Mouse (Mus musculus): ENCODE data around the gene Gm28047. TPM values are rescaled to one million over a fixed set of nuclear protein-coding genes. Genes with fewer than 3 reads are reported as not detected.

The Gm28047 gene
- total and polyA plus RNA-seq, 2 experiments from 2014 or later = 1.1 TPM; not detected in 1

DNA sequence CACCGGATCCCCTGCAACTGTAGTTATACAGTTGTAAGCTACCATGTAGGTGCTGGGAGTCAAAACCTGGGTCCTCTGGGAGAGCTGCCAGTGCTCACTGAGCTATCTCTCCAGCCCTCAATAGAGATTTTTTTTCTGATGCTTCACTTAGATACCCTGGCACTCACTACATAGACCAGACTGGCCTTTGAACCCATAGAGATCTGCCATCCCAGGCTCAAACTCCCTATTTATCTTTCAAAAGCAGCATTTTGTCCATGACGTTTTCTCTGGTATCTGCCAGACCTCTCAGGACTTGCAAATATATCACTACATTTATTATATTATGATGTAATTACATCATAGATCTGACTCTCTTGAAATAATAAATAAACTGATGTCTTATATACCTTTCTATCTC is 46.5 kb downstream of the Gm28047 start:
- H3K27me3 ChIP-seq (ENCODE audit: insufficient read depth, low read length) = no peaks in the 10 kb centered on the region
- WGBS = 92% methylated on average over 2 of the region's 2 CpGs
- DNase-seq (ENCODE audit: low spot score) (no peak), ATAC-seq (no peak)
- no peak overlapping the region for H3K4me3 ChIP-seq (ENCODE audit: low read length)
- H3K9ac ChIP-seq (replicated peaks; ENCODE audit: low read length) = no peak overlapping the region
- H3K36me3 ChIP-seq (ENCODE audit: insufficient read depth, low read length) = no peaks in the 10 kb centered on the region
- H3K4me2 ChIP-seq (ENCODE audit: low read depth, low read length) = no peak overlapping the region
- no peak for TF ChIP-seq CTCF (IDR thresholded peaks at IDR 0.05; ENCODE audit: low read depth)
- no peaks in the 10 kb centered on the region for H3K4me1 ChIP-seq (ENCODE audit: insufficient read depth, low read length)
- H3K9me3 ChIP-seq (ENCODE audit: low read length) = no peaks in the 10 kb centered on the region
- H3K27ac ChIP-seq = no peak overlapping the region

DNA sequence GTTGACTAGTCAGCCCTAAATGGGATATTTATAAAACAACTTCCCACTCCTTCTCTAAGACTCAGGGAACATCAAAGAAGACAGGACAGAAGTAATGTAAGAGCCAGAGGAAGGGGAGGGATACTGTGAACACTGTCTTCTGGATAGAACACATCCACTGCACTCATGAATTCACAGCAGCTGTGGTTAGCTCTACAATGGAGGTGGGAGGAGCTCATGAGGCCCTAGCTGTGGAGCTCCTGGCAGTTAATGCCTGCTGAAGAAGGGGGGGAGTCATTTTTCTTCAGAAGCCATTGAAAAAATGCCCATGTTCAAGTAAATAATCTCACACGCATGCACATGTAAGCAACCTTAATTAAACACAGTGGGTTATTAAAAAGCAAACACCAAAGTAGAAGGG is 47.9 kb downstream of the Gm28047 start:
- Histone ChIP-seq H3K9me3 (ENCODE audit: low read length) (no peaks in the 10 kb centered on the region), H3K36me3 (ENCODE audit: insufficient read depth, low read length) (no peaks in the 10 kb centered on the region), H3K4me1 (ENCODE audit: insufficient read depth, low read length) (no peaks in the 10 kb centered on the region), H3K27me3 (ENCODE audit: insufficient read depth, low read length) (no peaks in the 10 kb centered on the region), H3K9ac (replicated peaks; ENCODE audit: low read length) (no peak overlapping the region), H3K27ac (no peak overlapping the region), H3K4me3 (ENCODE audit: low read length) (no peak overlapping the region), H3K4me2 (ENCODE audit: low read depth, low read length) (no peak overlapping the region)
- ATAC-seq = no peak
- no peak for DNase-seq (ENCODE audit: low spot score)
- WGBS = 69% methylated on average over 1 of the region's 1 CpGs
- TF ChIP-seq CTCF (IDR thresholded peaks at IDR 0.05; ENCODE audit: low read depth) = no peak

DNA sequence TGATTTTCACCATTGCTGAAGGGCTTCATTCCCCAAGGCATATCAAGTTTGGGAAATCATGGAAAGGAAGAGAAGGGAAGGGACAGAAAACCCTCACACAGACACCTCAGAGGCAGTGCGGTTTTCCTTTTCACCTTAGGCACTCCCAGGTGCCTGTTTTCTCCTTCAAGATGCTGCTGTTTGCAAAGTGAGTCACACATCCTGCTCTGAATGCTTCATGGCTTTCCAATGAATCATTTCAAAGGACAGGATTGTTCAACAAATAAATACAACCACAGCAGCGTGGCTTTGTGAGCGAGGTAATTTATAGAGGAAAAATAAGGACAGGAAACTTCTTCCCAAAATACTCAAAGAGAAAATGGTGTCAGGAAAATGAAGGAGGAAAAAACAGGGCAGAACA is 52.8 kb downstream of the Gm28047 start:
- DNase-seq (ENCODE audit: low spot score) (no peak), ATAC-seq (no peak)
- H3K4me2 ChIP-seq (ENCODE audit: low read depth, low read length) = no peak overlapping the region
- H3K36me3 ChIP-seq (ENCODE audit: insufficient read depth, low read length) = 0 out of 2 replicates have a peak, but pooled peaks cover 5% of the 10 kb centered on the region
- H3K9me3 ChIP-seq (ENCODE audit: low read length) = no peaks in the 10 kb centered on the region
- no peak overlapping the region for H3K9ac ChIP-seq (replicated peaks; ENCODE audit: low read length)
- H3K4me1 ChIP-seq (ENCODE audit: insufficient read depth, low read length) = no peaks in the 10 kb centered on the region
- no peaks in the 10 kb centered on the region for H3K27me3 ChIP-seq (ENCODE audit: insufficient read depth, low read length)
- no peak overlapping the region for H3K27ac ChIP-seq
- H3K4me3 ChIP-seq (ENCODE audit: low read length) = no peak overlapping the region
- WGBS = 74% methylated on average over 3 of the region's 3 CpGs
- TF ChIP-seq CTCF (IDR thresholded peaks at IDR 0.05; ENCODE audit: low read depth) = no peak

DNA sequence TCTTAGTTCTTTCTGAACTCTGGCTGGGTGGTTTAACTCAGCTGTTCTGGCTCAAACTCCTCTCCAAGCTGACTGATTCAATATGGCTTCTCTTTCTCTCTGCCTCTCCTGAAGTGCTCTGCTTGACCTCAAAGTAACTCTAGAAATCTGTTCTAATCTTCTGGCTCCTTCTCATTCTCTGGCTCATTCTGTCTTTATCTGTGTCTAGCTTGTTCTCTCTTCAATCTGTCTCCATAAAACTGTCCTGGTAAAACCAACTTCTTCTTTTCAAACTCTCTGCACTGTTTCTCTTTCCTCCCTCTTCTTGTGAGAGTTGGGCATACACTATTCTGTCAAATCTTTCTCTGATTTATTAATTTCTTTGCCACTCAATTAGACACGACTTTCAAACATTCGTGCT is 57.0 kb downstream of the Gm28047 start:
- no peak for ATAC-seq
- no peak overlapping the region for H3K27ac ChIP-seq
- no peak for DNase-seq (ENCODE audit: low spot score)
- H3K9ac ChIP-seq (replicated peaks; ENCODE audit: low read length) = no peak overlapping the region
- no peaks in the 10 kb centered on the region for H3K27me3 ChIP-seq (ENCODE audit: insufficient read depth, low read length)
- H3K4me2 ChIP-seq (ENCODE audit: low read depth, low read length) = no peak overlapping the region
- no peaks in the 10 kb centered on the region for H3K9me3 ChIP-seq (ENCODE audit: low read length)
- H3K4me3 ChIP-seq (ENCODE audit: low read length) = no peak overlapping the region
- no peaks in the 10 kb centered on the region for H3K4me1 ChIP-seq (ENCODE audit: insufficient read depth, low read length)
- WGBS = 84% methylated on average over 2 of the region's 2 CpGs
- TF ChIP-seq CTCF (IDR thresholded peaks at IDR 0.05; ENCODE audit: low read depth) = no peak
- 0 out of 2 replicates have a peak, but pooled peaks cover 5% of the 10 kb centered on the region for H3K36me3 ChIP-seq (ENCODE audit: insufficient read depth, low read length)

DNA sequence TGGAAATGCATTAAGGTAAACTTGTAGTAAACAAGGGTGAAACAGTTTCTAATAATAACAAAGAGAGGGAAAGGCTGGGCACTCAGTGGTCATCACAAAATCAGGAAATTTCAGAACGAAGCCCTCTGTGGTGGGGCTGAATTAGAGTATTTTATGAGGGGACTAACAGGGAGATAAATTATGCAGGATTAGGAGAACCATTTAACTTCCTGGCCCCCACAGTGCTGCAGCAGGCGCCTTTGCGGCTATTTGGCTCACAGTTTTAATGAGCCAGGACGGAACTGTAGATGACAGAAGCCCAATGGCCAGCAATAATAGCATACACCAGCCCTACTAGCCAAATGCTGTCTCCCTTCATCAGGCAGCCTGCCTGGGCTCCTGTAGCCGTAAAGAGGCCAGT is 61.2 kb downstream of the Gm28047 start:
- no peak for TF ChIP-seq CTCF (IDR thresholded peaks at IDR 0.05; ENCODE audit: low read depth)
- DNase-seq (ENCODE audit: low spot score) = no peak
- Histone ChIP-seq H3K9me3 (ENCODE audit: low read length) (no peaks in the 10 kb centered on the region), H3K4me2 (ENCODE audit: low read depth, low read length) (no peak overlapping the region), H3K4me3 (ENCODE audit: low read length) (no peak overlapping the region), H3K4me1 (ENCODE audit: insufficient read depth, low read length) (no peaks in the 10 kb centered on the region), H3K9ac (replicated peaks; ENCODE audit: low read length) (no peak overlapping the region), H3K27me3 (ENCODE audit: insufficient read depth, low read length) (no peaks in the 10 kb centered on the region), H3K27ac (no peak overlapping the region), H3K36me3 (ENCODE audit: insufficient read depth, low read length) (no peaks in the 10 kb centered on the region)
- 64% methylated on average over 5 of the region's 5 CpGs for WGBS
- no peak for ATAC-seq

DNA sequence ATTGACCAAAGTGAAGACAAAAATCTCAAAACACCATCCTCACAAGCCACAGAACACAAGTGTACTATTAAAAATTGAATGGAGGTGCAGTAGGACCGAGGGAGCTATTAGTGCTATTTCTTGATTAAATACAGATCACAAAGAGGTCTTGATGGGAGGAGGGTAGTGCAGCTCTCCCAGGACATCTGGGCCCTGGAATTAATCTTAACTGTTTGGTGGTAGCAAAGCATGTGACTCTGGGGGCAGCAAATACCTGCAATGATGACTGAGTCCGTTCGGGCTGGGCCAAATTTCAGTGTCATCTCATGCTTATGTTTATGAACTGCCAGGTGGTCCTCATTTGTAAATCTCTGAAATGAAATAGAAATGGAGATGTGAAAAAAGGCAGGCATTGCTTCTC is 61.8 kb downstream of the Gm28047 start:
- ATAC-seq (no peak), DNase-seq (ENCODE audit: low spot score) (no peak)
- no peaks in the 10 kb centered on the region for H3K4me1 ChIP-seq (ENCODE audit: insufficient read depth, low read length)
- no peak for TF ChIP-seq CTCF (IDR thresholded peaks at IDR 0.05; ENCODE audit: low read depth)
- no peak overlapping the region for H3K4me2 ChIP-seq (ENCODE audit: low read depth, low read length)
- no peaks in the 10 kb centered on the region for H3K36me3 ChIP-seq (ENCODE audit: insufficient read depth, low read length)
- H3K9ac ChIP-seq (replicated peaks; ENCODE audit: low read length) = no peak overlapping the region
- H3K27ac ChIP-seq = no peak overlapping the region; the same call in 1 of the 2 replicates
- H3K27me3 ChIP-seq (ENCODE audit: insufficient read depth, low read length) = no peaks in the 10 kb centered on the region
- no peaks in the 10 kb centered on the region for H3K9me3 ChIP-seq (ENCODE audit: low read length)
- no peak overlapping the region for H3K4me3 ChIP-seq (ENCODE audit: low read length)
- WGBS = 80% methylated on average over 3 of the region's 3 CpGs

DNA sequence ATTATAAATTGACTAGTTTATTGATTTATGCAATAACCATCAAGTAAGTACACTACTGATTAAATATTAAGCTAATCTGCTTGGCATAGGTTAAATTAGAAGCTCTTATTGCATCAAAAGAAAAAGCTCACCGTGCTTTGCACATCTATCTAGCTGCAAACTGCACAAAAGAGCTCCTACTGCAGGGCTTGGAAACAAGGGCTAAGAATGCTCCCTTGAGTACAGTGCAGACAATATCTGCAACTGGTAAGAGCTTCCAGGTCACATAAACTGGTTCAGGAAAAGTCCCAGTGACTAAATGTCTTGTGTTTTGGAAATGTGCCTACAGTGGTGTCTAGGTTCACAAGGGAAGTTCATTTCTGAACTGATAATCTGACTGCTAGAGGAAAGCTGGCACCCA is 62.4 kb downstream of the Gm28047 start:
- Histone ChIP-seq H3K27me3 (ENCODE audit: insufficient read depth, low read length) (no peaks in the 10 kb centered on the region), H3K4me3 (ENCODE audit: low read length) (no peak overlapping the region), H3K36me3 (ENCODE audit: insufficient read depth, low read length) (no peaks in the 10 kb centered on the region), H3K9me3 (ENCODE audit: low read length) (no peaks in the 10 kb centered on the region), H3K4me2 (ENCODE audit: low read depth, low read length) (no peak overlapping the region), H3K4me1 (ENCODE audit: insufficient read depth, low read length) (no peaks in the 10 kb centered on the region), H3K27ac (no peak overlapping the region; the same call in 1 of the 2 replicates), H3K9ac (replicated peaks; ENCODE audit: low read length) (no peak overlapping the region)
- DNase-seq (ENCODE audit: low spot score) (no peak), ATAC-seq (no peak)
- no peak for TF ChIP-seq CTCF (IDR thresholded peaks at IDR 0.05; ENCODE audit: low read depth)
- 85% methylated on average over 1 of the region's 1 CpGs for WGBS

All from hindbrain, postnatal 0 days (tissue).